Mouse (Mus musculus): ENCODE results near the gene Cep55.

GRCm38 (mm10) chr19:38029871-38030270 is 24.9 kb upstream of the Cep55 start:
- TF ChIP-seq GATA1 (IDR thresholded peaks at IDR 0.05; ENCODE audit: borderline replicate concordance, low read length), result no peak
- TF ChIP-seq FLI1 (IDR thresholded peaks at IDR 0.05; ENCODE audit: low read length), result no peak

All from megakaryocyte, embryonic 14.5 days (primary cell).